Mouse (Mus musculus): ENCODE data around the gene Ankrd12. TPM values are rescaled to one million over a fixed set of nuclear protein-coding genes. Genes with fewer than 3 reads are reported as not detected.
A peak's percentile ranks its signal among the peaks of the same experiment; 100 is the strongest.

Ankrd12 gene
- polyA plus RNA-seq (2015; fragmentation: Nextera tagmentation; extraction: Ambion mirVana): 118 and 132 TPM in 2 replicates

DNA sequence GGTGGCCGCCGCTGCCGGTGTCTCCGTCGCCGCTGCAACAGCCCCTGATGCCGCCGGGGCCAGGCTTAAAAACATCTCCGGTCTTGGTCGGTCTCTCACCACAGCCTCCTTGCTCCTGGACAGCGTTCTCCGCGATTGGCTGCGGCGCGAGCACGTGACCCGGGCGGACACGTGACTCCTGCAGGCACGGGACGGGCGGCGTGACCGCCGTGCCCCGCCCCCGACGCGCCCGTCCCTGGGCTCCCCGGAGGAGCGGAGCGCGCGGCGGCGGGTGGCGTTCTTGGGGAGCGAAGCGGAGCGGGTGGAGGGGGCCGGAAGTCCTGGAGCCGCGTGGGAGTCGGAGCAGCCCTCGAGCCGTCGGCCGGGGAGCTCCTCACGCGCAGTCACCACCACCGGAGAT is at the start of gene Ankrd12:
Gene Ankrd12 (minus strand): TSS at position 156 of the 400 bp plus-strand sequence.
- Histone ChIP-seq H3K27me3 (no peaks in the 10 kb centered on the region), H3K36me3 (peaks cover 27% of the 10 kb centered on the region), H3K27ac (peak within 1 kb of the TSS; percentile 97), H3K4me2 (replicated peaks) (peak within 1 kb of the TSS; percentile 73), H3K4me3 (replicated peaks) (peak within 1 kb of the TSS; percentile 94), H3K9me3 (no peaks in the 10 kb centered on the region), H3K9ac (replicated peaks) (peak within 1 kb of the TSS; percentile 88), H3K4me1 (replicated peaks) (peaks cover 28% of the 10 kb centered on the region)
- peak; percentile 97 for ATAC-seq
- WGBS: under 1% methylated on average over 53 of the region's 53 CpGs

DNA sequence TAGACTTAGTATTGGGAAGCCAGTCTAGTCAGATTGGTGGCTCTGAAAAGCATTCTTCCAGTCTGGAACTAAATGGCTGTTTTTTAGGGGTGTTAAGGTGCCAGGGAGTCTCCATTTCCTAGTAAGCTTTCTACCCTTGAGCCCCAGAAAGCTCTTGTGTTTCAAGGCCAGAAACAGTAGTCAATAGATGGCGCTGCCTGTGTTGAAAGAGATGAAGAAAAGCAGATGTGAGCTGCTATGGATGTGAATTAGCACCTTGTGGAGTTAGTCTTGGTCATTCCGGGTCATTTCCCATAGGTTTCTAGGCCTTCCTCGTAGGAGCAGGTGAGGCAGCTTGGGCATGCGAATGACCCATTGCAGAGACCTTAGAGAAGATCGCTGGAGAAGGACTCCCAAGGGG is 48.3 kb upstream of the Ankrd12 start:
- peaks cover 11% of the 10 kb centered on the region for H3K4me1 ChIP-seq (replicated peaks)
- H3K9ac ChIP-seq (replicated peaks): no peak overlapping the region
- H3K4me3 ChIP-seq (replicated peaks): no peak overlapping the region
- H3K27me3 ChIP-seq: no peaks in the 10 kb centered on the region
- H3K36me3 ChIP-seq: peaks cover 8% of the 10 kb centered on the region
- H3K9me3 ChIP-seq: no peaks in the 10 kb centered on the region
- ATAC-seq: no peak
- H3K4me2 ChIP-seq (replicated peaks): no peak overlapping the region
- WGBS: 72% methylated on average over 5 of the region's 5 CpGs
- H3K27ac ChIP-seq: no peak overlapping the region

DNA sequence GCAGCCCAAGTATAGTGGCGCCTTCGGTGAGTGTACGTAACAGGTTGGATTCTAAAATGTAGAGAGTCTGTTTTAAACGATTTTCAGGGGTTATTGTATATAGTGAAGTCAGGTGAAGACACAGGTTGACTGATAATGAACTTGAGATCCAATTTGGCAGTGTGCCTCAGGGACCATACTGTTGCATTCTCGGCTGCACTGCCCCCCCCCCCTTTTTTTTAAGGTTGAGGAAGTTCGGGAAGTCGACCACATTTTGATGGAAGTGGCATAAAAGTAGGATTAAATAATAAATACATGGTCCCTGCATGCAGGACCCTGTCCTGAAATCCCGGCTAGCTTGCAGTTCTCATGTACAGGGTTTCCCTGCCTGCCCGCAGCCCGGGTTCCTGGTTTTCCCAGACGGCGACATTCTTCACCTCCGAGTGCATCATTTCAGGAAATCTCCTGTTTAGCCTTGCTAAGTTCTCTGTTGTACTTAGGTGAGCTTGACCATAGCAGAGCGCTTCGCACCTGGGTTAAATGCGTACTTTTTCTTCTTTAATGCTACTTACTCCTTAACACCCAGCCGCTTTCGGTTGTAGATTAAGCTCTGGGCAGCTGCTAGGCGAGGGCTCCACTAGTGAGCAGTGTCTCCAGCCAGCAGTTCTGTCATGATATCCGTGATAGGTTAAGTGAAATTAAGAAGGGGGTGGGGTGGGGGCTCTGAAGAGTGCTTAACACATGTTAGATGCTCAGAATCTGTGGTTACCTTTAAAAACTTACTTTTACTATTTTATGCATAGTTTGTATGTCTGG is 47.1 kb upstream of the Ankrd12 start:
- Histone ChIP-seq H3K4me3 (replicated peaks) (peak overlapping the region; percentile 76), H3K27me3 (no peaks in the 10 kb centered on the region), H3K36me3 (peaks cover 18% of the 10 kb centered on the region), H3K9ac (replicated peaks) (peak overlapping the region; percentile 69), H3K9me3 (no peaks in the 10 kb centered on the region), H3K4me2 (replicated peaks) (peak overlapping the region; percentile 63), H3K27ac (0 out of 2 replicates have a peak overlapping the region, but pooled peaks have one; percentile 10), H3K4me1 (replicated peaks) (peaks cover 11% of the 10 kb centered on the region)
- peak; percentile 24; the same call in 1 of the 2 replicates for ATAC-seq
- WGBS: 2% methylated on average over 20 of the region's 20 CpGs

DNA sequence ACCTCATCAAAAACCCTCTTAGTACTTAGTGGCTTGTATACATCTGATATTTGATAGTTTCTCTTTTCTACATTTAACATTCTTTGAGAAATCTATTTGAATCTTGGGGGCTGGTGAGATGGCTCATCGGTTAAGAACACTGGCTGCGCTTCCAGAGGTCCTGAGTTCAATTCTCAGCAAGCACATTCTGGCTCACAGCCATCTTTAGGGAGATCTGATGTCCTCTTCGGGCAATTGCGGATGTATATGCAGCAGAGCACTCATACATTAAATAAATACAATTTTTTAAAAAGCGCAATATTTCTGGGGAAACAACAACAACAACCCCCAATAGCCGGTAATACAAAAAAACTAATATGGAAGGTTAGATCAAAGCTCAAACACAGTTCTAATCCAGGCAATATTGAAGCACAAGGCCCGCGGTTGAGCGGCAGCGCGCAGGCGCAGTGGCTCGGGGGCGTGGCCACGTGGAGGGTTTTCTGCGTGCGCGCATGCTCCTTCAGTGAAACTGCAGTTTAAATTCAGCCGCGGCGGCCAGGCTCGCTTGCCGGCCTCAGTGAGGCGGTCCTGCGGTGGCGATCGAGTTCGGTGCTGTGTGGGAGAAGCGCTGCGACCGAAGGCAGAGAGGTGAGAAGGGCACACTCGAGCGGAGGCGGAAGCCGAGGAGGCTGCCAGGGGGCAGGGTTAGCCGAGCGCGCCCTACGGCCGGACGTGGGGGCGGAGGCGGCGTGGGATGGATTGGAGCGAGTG is 46.4 kb upstream of the Ankrd12 start, which contains the start of gene Ddx11:
Gene Ddx11 (plus strand): TSS at position 455 of the 750 bp plus-strand sequence.
- peak within 1 kb of the TSS; percentile 63 for H3K4me2 ChIP-seq (replicated peaks)
- 0 out of 2 replicates have a peak within 1 kb of the TSS, but pooled peaks have one; percentile 10 for H3K27ac ChIP-seq
- H3K4me1 ChIP-seq (replicated peaks): peaks cover 11% of the 10 kb centered on the region
- peak; percentile 88 for ATAC-seq
- H3K27me3 ChIP-seq: no peaks in the 10 kb centered on the region
- WGBS: 5% methylated on average over 45 of the region's 45 CpGs
- H3K9me3 ChIP-seq: no peaks in the 10 kb centered on the region
- peak within 1 kb of the TSS; percentile 76 for H3K4me3 ChIP-seq (replicated peaks)
- H3K9ac ChIP-seq (replicated peaks): peak within 1 kb of the TSS; percentile 69
- peaks cover 25% of the 10 kb centered on the region for H3K36me3 ChIP-seq

DNA sequence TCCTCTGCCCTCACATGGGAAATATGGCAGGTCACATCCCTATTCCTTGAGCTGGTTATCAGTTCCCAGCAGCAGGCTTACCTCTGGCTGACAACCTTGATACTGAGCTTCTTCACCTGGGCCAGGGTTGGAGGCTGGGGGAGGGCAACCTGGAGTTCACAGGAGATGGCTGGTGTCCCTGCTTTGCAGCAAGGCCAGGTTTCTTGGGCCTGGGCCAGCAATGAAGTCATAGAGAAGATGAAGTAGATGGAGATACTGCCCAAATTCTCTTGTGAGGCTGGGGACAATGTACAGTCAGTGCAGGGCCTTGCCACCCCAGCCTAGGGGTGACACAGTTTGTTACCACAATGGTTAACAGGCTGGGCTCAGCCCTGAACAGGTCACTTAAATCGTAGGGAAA is 43.8 kb upstream of the Ankrd12 start:
- no peak overlapping the region for H3K4me3 ChIP-seq (replicated peaks)
- no peak for ATAC-seq
- peaks cover 11% of the 10 kb centered on the region for H3K4me1 ChIP-seq (replicated peaks)
- H3K36me3 ChIP-seq: peaks cover 48% of the 10 kb centered on the region
- H3K27me3 ChIP-seq: no peaks in the 10 kb centered on the region
- H3K9ac ChIP-seq (replicated peaks): no peak overlapping the region
- H3K4me2 ChIP-seq (replicated peaks): no peak overlapping the region
- no peak overlapping the region for H3K27ac ChIP-seq
- H3K9me3 ChIP-seq: no peaks in the 10 kb centered on the region
- 82% methylated on average over 1 of the region's 1 CpGs for WGBS

DNA sequence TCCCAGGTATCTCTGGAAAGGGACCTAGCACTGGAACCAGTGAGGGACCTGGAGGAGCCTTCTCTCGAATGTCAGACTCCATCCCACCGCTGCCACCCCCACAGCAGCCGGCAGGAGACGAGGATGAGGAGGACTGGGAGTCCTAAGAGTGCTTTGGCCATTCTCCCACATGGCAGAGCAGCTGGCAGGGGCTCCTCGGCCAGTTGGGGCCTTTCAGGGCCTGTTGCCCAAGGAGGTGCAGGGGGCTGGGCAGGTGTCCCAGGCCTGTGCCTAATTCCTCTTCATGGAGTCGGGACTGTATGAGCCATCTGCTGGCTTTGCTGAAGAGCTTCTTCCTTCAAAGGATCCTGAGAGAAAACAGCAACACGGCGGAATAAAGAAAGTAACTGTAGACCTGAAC is 42.1 kb upstream of the Ankrd12 start:
- no peaks in the 10 kb centered on the region for H3K9me3 ChIP-seq
- H3K27ac ChIP-seq: no peak overlapping the region
- no peak overlapping the region for H3K4me3 ChIP-seq (replicated peaks)
- H3K9ac ChIP-seq (replicated peaks): no peak overlapping the region
- 93% methylated on average over 8 of the region's 8 CpGs for WGBS
- no peak overlapping the region for H3K4me2 ChIP-seq (replicated peaks)
- ATAC-seq: no peak
- peaks cover 65% of the 10 kb centered on the region for H3K36me3 ChIP-seq
- no peaks in the 10 kb centered on the region for H3K27me3 ChIP-seq
- peaks cover 4% of the 10 kb centered on the region for H3K4me1 ChIP-seq (replicated peaks)

DNA sequence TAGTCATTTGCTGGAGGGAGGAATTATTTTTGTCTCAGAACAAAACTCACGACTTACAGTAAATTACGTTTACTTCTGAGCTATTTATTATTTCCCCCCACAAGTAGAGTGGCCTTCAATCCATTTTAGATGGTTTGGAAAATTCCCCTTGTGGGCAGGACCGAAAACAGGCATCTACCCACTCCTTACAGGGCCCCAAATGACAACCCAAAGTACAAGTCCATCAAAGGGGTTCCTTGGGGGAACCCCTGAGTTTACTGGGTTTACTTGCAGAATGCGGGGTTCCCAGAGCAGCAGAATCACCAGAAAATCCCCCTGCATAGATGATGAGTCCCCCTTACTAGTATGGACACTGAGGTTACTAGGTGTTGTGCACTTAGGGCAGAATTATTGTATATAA is 35.3 kb upstream of the Ankrd12 start:
- Histone ChIP-seq H3K9me3 (no peaks in the 10 kb centered on the region), H3K36me3 (peaks cover 37% of the 10 kb centered on the region), H3K4me1 (replicated peaks) (peaks cover 16% of the 10 kb centered on the region), H3K4me2 (replicated peaks) (peak overlapping the region; percentile 65), H3K4me3 (replicated peaks) (peak overlapping the region; percentile 87), H3K9ac (replicated peaks) (peak overlapping the region; percentile 81), H3K27ac (no peak overlapping the region), H3K27me3 (no peaks in the 10 kb centered on the region)
- ATAC-seq: no peak
- 53% methylated on average over 4 of the region's 4 CpGs for WGBS

DNA sequence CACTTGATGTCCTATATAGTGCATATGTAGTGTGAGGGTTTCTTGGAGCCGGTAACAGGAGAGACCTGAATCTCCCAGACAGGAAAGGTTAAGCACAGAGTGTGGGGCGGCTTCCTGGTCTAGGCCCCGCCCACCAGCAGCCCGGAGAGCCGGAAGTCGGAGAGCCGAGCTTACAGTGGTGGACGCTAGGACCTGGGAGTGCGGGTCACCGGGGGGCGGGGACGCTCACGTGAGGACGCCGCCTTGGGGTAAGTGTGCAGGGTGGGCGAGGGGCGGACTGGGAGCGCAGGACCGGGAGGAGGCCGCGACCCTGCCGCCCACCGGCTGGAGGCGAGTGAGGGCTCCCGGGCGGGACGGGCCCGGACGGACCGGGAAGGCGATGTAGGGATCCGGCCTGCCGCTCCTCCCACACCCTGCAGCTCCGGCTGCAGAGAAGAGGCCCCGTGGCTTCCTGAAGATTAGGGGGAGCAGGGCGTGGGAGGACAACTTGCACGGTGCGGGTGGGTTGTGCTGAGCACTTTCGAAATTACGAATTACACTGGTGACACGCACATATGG is 34.6 kb upstream of the Ankrd12 start, which contains the start of gene Washc1:
Gene Washc1 (plus strand): TSS at position 144 of the 558 bp plus-strand sequence.
- no peaks in the 10 kb centered on the region for H3K27me3 ChIP-seq
- H3K9ac ChIP-seq (replicated peaks): peak within 1 kb of the TSS; percentile 81
- ATAC-seq: peak; percentile 97
- under 1% methylated on average over 41 of the region's 41 CpGs for WGBS
- H3K4me1 ChIP-seq (replicated peaks): peaks cover 16% of the 10 kb centered on the region
- H3K36me3 ChIP-seq: peaks cover 30% of the 10 kb centered on the region
- H3K9me3 ChIP-seq: no peaks in the 10 kb centered on the region
- H3K4me2 ChIP-seq (replicated peaks): peak within 1 kb of the TSS; percentile 65
- peak within 1 kb of the TSS; percentile 87 for H3K4me3 ChIP-seq (replicated peaks)
- peak within 1 kb of the TSS; percentile 75 for H3K27ac ChIP-seq

DNA sequence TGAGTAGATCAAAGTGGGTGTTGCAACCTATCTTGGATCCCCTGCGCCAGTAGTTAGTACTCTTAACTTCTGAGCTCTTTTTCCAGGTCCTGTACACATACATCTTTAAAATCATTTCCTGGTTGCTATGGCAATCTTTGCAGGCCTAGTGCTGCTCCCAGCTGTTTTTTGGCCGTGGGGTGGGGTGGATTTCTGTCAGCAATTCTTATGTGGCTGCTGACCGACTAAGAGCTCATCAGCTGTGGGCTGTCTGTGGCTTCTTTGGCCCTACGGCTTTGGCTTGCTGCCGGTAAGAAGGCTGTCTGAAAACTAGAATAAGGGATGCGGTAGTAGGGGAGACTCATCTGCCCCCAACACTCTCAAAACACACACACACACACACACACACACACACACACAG is 33.9 kb upstream of the Ankrd12 start:
- H3K9ac ChIP-seq (replicated peaks): peak overlapping the region; percentile 81; the same call in 1 of the 2 replicates
- H3K4me2 ChIP-seq (replicated peaks): peak overlapping the region; percentile 65
- H3K27ac ChIP-seq: no peak overlapping the region
- no peaks in the 10 kb centered on the region for H3K27me3 ChIP-seq
- H3K9me3 ChIP-seq: no peaks in the 10 kb centered on the region
- peak overlapping the region; percentile 87 for H3K4me3 ChIP-seq (replicated peaks)
- ATAC-seq: 0 out of 2 replicates have a peak, but pooled peaks have one; percentile 28
- H3K4me1 ChIP-seq (replicated peaks): peaks cover 16% of the 10 kb centered on the region
- WGBS: 52% methylated on average over 6 of the region's 6 CpGs
- H3K36me3 ChIP-seq: peaks cover 23% of the 10 kb centered on the region

DNA sequence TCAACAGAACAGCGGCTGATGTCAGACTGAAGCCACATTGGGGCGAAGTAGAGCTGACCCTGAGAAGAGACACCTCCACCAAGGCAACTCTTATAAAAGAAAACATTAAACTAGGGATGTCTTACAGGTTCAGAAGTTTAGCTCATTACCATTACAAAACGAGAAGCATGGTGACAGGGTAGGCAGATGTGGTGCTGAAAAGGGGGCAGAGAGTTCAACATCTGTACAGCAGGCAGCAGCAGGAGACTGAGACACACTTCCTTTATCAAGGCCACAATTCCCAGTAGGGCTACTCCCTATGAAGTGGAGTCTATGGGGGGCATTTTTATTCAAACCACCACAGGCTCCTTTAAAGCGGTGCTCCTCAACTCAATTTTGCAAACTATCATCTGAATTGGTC is 31.3 kb upstream of the Ankrd12 start:
- Histone ChIP-seq H3K27me3 (no peaks in the 10 kb centered on the region), H3K36me3 (no peaks in the 10 kb centered on the region), H3K9me3 (no peaks in the 10 kb centered on the region), H3K4me3 (replicated peaks) (no peak overlapping the region), H3K9ac (replicated peaks) (no peak overlapping the region), H3K4me2 (replicated peaks) (no peak overlapping the region), H3K27ac (no peak overlapping the region), H3K4me1 (replicated peaks) (peaks cover 16% of the 10 kb centered on the region)
- no peak for ATAC-seq
- WGBS: 78% methylated on average over 4 of the region's 4 CpGs

DNA sequence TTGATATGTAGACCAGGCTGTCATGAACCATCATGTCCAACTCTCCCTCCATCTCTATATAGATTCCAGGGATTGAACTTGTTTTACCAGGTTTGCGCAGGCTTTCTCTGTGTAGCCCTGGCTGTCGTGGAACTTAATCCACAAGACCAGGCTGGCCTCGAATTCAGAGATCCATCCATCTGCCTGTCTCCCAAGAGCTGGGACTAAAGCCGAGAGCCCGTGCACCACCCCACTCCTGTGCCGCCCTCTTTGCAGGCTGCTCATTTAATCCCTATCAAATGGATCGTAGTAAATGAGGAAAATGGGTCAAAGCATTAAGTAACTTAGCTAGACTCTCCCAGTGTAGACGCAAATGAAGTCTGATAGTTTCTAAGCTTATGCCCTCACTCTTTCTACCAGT is 30.6 kb upstream of the Ankrd12 start:
- H3K4me1 ChIP-seq (replicated peaks): peaks cover 12% of the 10 kb centered on the region
- WGBS: 70% methylated on average over 8 of the region's 8 CpGs
- ATAC-seq: no peak
- H3K9ac ChIP-seq (replicated peaks): no peak overlapping the region
- no peaks in the 10 kb centered on the region for H3K36me3 ChIP-seq
- no peak overlapping the region for H3K27ac ChIP-seq
- no peak overlapping the region for H3K4me2 ChIP-seq (replicated peaks)
- H3K27me3 ChIP-seq: no peaks in the 10 kb centered on the region
- no peaks in the 10 kb centered on the region for H3K9me3 ChIP-seq
- no peak overlapping the region for H3K4me3 ChIP-seq (replicated peaks)
